Mouse (Mus musculus) liver, adult 2 months (tissue): ENCODE measurements at regions not wholly inside any gene's neighbourhood (a gene's known extent, or its start where the extent isn't known, plus 50 kb on each side); places are given as distances from the start of the nearest gene placed in this dataset.

ENCODE experiments used
- CTCF ChIP-seq: fragments of 200-500 bp; IDR thresholded peaks from 2 replicates; pipeline ENCODE4 v1.5.1; 2011; ENCODE audit warnings: low read depth, low read length, control low read depth
- POLR2A ChIP-seq: fragments of 200-500 bp; IDR thresholded peaks from 2 replicates; pipeline ENCODE4 v1.6.1; 2011; ENCODE audit warnings: low read length, control low read depth; ENCODE audit not compliant: insufficient read depth; ENCODE audit errors: extremely low read depth

DNA sequence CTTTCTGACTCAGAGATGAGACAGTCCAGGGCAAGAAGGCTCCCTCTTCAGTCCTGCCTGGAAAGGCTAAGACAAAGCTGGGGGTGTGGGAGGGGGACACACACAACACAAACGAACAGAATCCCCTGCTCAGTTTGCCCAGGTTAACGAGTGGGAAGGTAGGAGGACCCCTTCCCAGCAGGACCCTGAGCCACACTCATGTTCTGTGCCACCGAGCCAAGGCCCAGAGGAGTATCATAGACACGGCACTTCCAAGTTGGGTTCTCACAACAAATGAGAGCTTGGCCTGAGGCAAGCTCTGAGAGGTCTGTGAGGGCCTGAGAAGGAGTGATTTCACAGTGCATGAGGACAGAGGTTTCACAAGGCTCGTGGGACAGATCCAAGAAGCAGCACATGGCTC, 72.7 kb upstream of the Dazl start:
- TF ChIP-seq CTCF (no peak), POLR2A (no peak)
